Mouse (Mus musculus): ENCODE results near the gene Clrn1. TPM values are rescaled to one million over a fixed set of nuclear protein-coding genes. Genes with fewer than 3 reads are reported as not detected.

The Clrn1 gene
- polyA plus RNA-seq, 1 experiment from 2014 or later, result 0.13 TPM

- H3K36me3 ChIP-seq (ENCODE audit: control insufficient read depth, insufficient read depth, low read length), result no peaks in the 10 kb centered on the region
- H3K4me2 ChIP-seq (ENCODE audit: low read depth, low read length, severe bottlenecking), result no peak overlapping the region
- H3K27me3 ChIP-seq (ENCODE audit: control insufficient read depth, insufficient read depth, low read length), result no peaks in the 10 kb centered on the region
- ATAC-seq (replicated peaks; ENCODE audit: low FRiP score), result no peak
- no peaks in the 10 kb centered on the region for H3K9me3 ChIP-seq (ENCODE audit: control insufficient read depth, low read length)
- no peaks in the 10 kb centered on the region for H3K4me1 ChIP-seq (replicated peaks; ENCODE audit: control insufficient read depth, insufficient read depth, low read length)
- no peak for DNase-seq (ENCODE audit: low spot score)
- H3K4me3 ChIP-seq (ENCODE audit: low read depth, low read length), result no peak overlapping the region
- no peak overlapping the region for H3K9ac ChIP-seq (ENCODE audit: low read length)
- WGBS, result 79% methylated on average over 7 of the region's 7 CpGs
- no peak overlapping the region for H3K27ac ChIP-seq (ENCODE audit: low read depth, low read length)
Observed at GRCm38 (mm10) chr3:58865690-58866089, 19.4 kb downstream of the Clrn1 start.

GRCm38 (mm10) chr3:58862976-58863375 is 22.2 kb downstream of the Clrn1 start:
- Histone ChIP-seq H3K9ac (ENCODE audit: low read length) (no peak overlapping the region), H3K4me3 (ENCODE audit: low read depth, low read length) (no peak overlapping the region), H3K36me3 (ENCODE audit: control insufficient read depth, insufficient read depth, low read length) (no peaks in the 10 kb centered on the region), H3K9me3 (ENCODE audit: control insufficient read depth, low read length) (no peaks in the 10 kb centered on the region), H3K4me2 (ENCODE audit: low read depth, low read length, severe bottlenecking) (no peak overlapping the region), H3K27ac (ENCODE audit: low read depth, low read length) (no peak overlapping the region), H3K27me3 (ENCODE audit: control insufficient read depth, insufficient read depth, low read length) (no peaks in the 10 kb centered on the region), H3K4me1 (replicated peaks; ENCODE audit: control insufficient read depth, insufficient read depth, low read length) (no peaks in the 10 kb centered on the region)
- ATAC-seq (replicated peaks; ENCODE audit: low FRiP score) (no peak), DNase-seq (ENCODE audit: low spot score) (no peak)
- WGBS, result 77% methylated on average over 2 of the region's 2 CpGs

- ATAC-seq (replicated peaks; ENCODE audit: low FRiP score) (no peak), DNase-seq (ENCODE audit: low spot score) (no peak)
- Histone ChIP-seq H3K9ac (ENCODE audit: low read length) (no peak overlapping the region), H3K36me3 (ENCODE audit: control insufficient read depth, insufficient read depth, low read length) (no peaks in the 10 kb centered on the region), H3K4me1 (replicated peaks; ENCODE audit: control insufficient read depth, insufficient read depth, low read length) (no peaks in the 10 kb centered on the region), H3K9me3 (ENCODE audit: control insufficient read depth, low read length) (no peaks in the 10 kb centered on the region), H3K4me2 (ENCODE audit: low read depth, low read length, severe bottlenecking) (no peak overlapping the region), H3K4me3 (ENCODE audit: low read depth, low read length) (no peak overlapping the region), H3K27me3 (ENCODE audit: control insufficient read depth, insufficient read depth, low read length) (no peaks in the 10 kb centered on the region), H3K27ac (ENCODE audit: low read depth, low read length) (no peak overlapping the region)
- WGBS, result 71% methylated on average over 1 of the region's 1 CpGs
Observed at GRCm38 (mm10) chr3:58843415-58843814, 41.7 kb downstream of the Clrn1 start.

GRCm38 (mm10) chr3:58833442-58834160 is 51.5 kb downstream of the Clrn1 start:
- no peak for ATAC-seq (replicated peaks; ENCODE audit: low FRiP score)
- Histone ChIP-seq H3K4me3 (ENCODE audit: low read depth, low read length) (no peak overlapping the region), H3K9me3 (ENCODE audit: control insufficient read depth, low read length) (no peaks in the 10 kb centered on the region), H3K9ac (ENCODE audit: low read length) (no peak overlapping the region), H3K27me3 (ENCODE audit: control insufficient read depth, insufficient read depth, low read length) (no peaks in the 10 kb centered on the region), H3K4me1 (replicated peaks; ENCODE audit: control insufficient read depth, insufficient read depth, low read length) (no peaks in the 10 kb centered on the region), H3K36me3 (ENCODE audit: control insufficient read depth, insufficient read depth, low read length) (no peaks in the 10 kb centered on the region), H3K27ac (ENCODE audit: low read depth, low read length) (no peak overlapping the region), H3K4me2 (ENCODE audit: low read depth, low read length, severe bottlenecking) (no peak overlapping the region)
- 89% methylated on average over 5 of the region's 5 CpGs for WGBS
- DNase-seq (ENCODE audit: low spot score), result no peak

- ATAC-seq (replicated peaks; ENCODE audit: low FRiP score) (no peak), DNase-seq (ENCODE audit: low spot score) (no peak)
- H3K4me2 ChIP-seq (ENCODE audit: low read depth, low read length, severe bottlenecking), result no peak overlapping the region
- H3K9ac ChIP-seq (ENCODE audit: low read length), result no peak overlapping the region
- no peak overlapping the region for H3K27ac ChIP-seq (ENCODE audit: low read depth, low read length)
- H3K27me3 ChIP-seq (ENCODE audit: control insufficient read depth, insufficient read depth, low read length), result no peaks in the 10 kb centered on the region
- no peak overlapping the region for H3K4me3 ChIP-seq (ENCODE audit: low read depth, low read length)
- no peaks in the 10 kb centered on the region for H3K9me3 ChIP-seq (ENCODE audit: control insufficient read depth, low read length)
- no peaks in the 10 kb centered on the region for H3K36me3 ChIP-seq (ENCODE audit: control insufficient read depth, insufficient read depth, low read length)
- no peaks in the 10 kb centered on the region for H3K4me1 ChIP-seq (replicated peaks; ENCODE audit: control insufficient read depth, insufficient read depth, low read length)
- WGBS, result 75% methylated on average over 2 of the region's 2 CpGs
Observed at GRCm38 (mm10) chr3:58832888-58833287, 52.3 kb downstream of the Clrn1 start.

- H3K27me3 ChIP-seq (ENCODE audit: control insufficient read depth, insufficient read depth, low read length), result no peaks in the 10 kb centered on the region
- H3K36me3 ChIP-seq (ENCODE audit: control insufficient read depth, insufficient read depth, low read length), result no peaks in the 10 kb centered on the region
- H3K4me2 ChIP-seq (ENCODE audit: low read depth, low read length, severe bottlenecking), result no peak overlapping the region
- 80% methylated on average over 5 of the region's 5 CpGs for WGBS
- H3K9ac ChIP-seq (ENCODE audit: low read length), result no peak overlapping the region
- no peaks in the 10 kb centered on the region for H3K4me1 ChIP-seq (replicated peaks; ENCODE audit: control insufficient read depth, insufficient read depth, low read length)
- H3K4me3 ChIP-seq (ENCODE audit: low read depth, low read length), result no peak overlapping the region
- no peak overlapping the region for H3K27ac ChIP-seq (ENCODE audit: low read depth, low read length)
- DNase-seq (ENCODE audit: low spot score) (no peak), ATAC-seq (replicated peaks; ENCODE audit: low FRiP score) (no peak)
- no peaks in the 10 kb centered on the region for H3K9me3 ChIP-seq (ENCODE audit: control insufficient read depth, low read length)
Observed at GRCm38 (mm10) chr3:58831586-58831985, 53.6 kb downstream of the Clrn1 start.

- 94% methylated on average over 1 of the region's 1 CpGs for WGBS
- no peak overlapping the region for H3K4me2 ChIP-seq (ENCODE audit: low read depth, low read length, severe bottlenecking)
- no peaks in the 10 kb centered on the region for H3K36me3 ChIP-seq (ENCODE audit: control insufficient read depth, insufficient read depth, low read length)
- ATAC-seq (replicated peaks; ENCODE audit: low FRiP score) (no peak), DNase-seq (ENCODE audit: low spot score) (no peak)
- H3K9ac ChIP-seq (ENCODE audit: low read length), result no peak overlapping the region
- 0 out of 2 replicates have a peak, but pooled peaks cover 3% of the 10 kb centered on the region for H3K4me1 ChIP-seq (replicated peaks; ENCODE audit: control insufficient read depth, insufficient read depth, low read length)
- no peak overlapping the region for H3K4me3 ChIP-seq (ENCODE audit: low read depth, low read length)
- no peaks in the 10 kb centered on the region for H3K9me3 ChIP-seq (ENCODE audit: control insufficient read depth, low read length)
- H3K27me3 ChIP-seq (ENCODE audit: control insufficient read depth, insufficient read depth, low read length), result no peaks in the 10 kb centered on the region
- no peak overlapping the region for H3K27ac ChIP-seq (ENCODE audit: low read depth, low read length)
Observed at GRCm38 (mm10) chr3:58829926-58830325, 55.2 kb downstream of the Clrn1 start.

GRCm38 (mm10) chr3:58828366-58829153 is 56.6 kb downstream of the Clrn1 start:
- 85% methylated on average over 14 of the region's 14 CpGs for WGBS
- Histone ChIP-seq H3K4me3 (ENCODE audit: low read depth, low read length) (no peak overlapping the region), H3K27ac (ENCODE audit: low read depth, low read length) (no peak overlapping the region), H3K4me2 (ENCODE audit: low read depth, low read length, severe bottlenecking) (no peak overlapping the region), H3K9ac (ENCODE audit: low read length) (no peak overlapping the region), H3K27me3 (ENCODE audit: control insufficient read depth, insufficient read depth, low read length) (no peaks in the 10 kb centered on the region), H3K4me1 (replicated peaks; ENCODE audit: control insufficient read depth, insufficient read depth, low read length) (0 out of 2 replicates have a peak, but pooled peaks cover 3% of the 10 kb centered on the region), H3K36me3 (ENCODE audit: control insufficient read depth, insufficient read depth, low read length) (no peaks in the 10 kb centered on the region), H3K9me3 (ENCODE audit: control insufficient read depth, low read length) (no peaks in the 10 kb centered on the region)
- DNase-seq (ENCODE audit: low spot score), result no peak
- ATAC-seq (replicated peaks; ENCODE audit: low FRiP score), result no peak

Measured in forebrain, embryonic 11.5 days (tissue).